ENCODE assay signal across 18 mouse cellular contexts in the genomic region with DNA sequence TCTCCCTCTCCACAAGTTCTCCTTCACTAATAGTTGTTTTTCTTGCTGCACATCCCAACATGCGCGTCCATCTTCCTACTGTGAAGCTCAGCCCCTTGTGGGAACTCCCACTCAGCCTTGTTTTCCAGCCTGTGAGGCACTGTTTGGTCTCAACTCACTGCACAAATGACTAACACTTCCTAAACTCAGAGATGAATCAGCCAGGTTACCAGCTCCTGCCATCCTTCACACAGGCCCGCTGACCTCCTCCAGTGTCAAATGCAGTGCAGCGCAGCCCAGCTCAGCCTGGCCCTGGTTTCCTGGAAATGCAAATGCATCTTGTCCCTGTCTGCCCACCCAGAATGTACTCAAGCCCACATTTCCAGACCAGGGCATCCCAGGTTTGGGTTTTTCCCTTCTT. TPM values are rescaled to one million over a fixed set of nuclear protein-coding genes. Genes with fewer than 3 reads are reported as not detected.
DNase-seq lines count a peak whose midpoint lies in the region; ATAC-seq and TF ChIP-seq lines count a peak whose summit lies in the region.
"Had no signal": no experiment of that assay in that cellular context is flagged by ENCODE, and none has a peak within 500 bp of the region (broad histone marks: within the 10 kb centered on the region; RNA-seq: fewer than 3 reads in every experiment).

No protein-coding gene starts in this region.

- H3K27me3 ChIP-seq in intestine, postnatal 0 days (replicated peaks; ENCODE audit: control insufficient read depth, insufficient read depth, low read length): no peaks in the 10 kb centered on the region

- 63% methylated on average over 4 of the region's 4 CpGs for WGBS in intestine, postnatal 0 days

- TF ChIP-seq CTCF in left cerebral cortex, adult 2 months (IDR thresholded peaks at IDR 0.05): no peak
- no peak for TF ChIP-seq CTCF in intestine, postnatal 0 days (IDR thresholded peaks at IDR 0.05; ENCODE audit: low read depth)

- H3K27ac ChIP-seq in left cerebral cortex, adult 2 months: no peak overlapping the region
- no peak overlapping the region for H3K27ac ChIP-seq in intestine, postnatal 0 days (ENCODE audit: low read depth, low read length)

- peak; percentile 6 for DNase-seq in embryo, embryonic 10.5 days (ENCODE audit: low spot score)
- no peak for DNase-seq in embryo, embryonic 9.5 days (ENCODE audit: extremely low spot score)
- DNase-seq in left cerebral cortex, adult 2 months (ENCODE audit: extremely low spot score in 1 of 2, low spot score in 2 of 2): peak; percentile 22 to 39
- no peak for DNase-seq in left cerebral cortex, postnatal 10 days (ENCODE audit: extremely low spot score in 1 of 2, low spot score in 2 of 2)
- peak; percentile 33 for DNase-seq in MN1 (ENCODE audit: low spot score)
- peak; percentile 19 to 31 for DNase-seq in frontal cortex, postnatal 36 days (ENCODE audit: low spot score in 2 of 2)
- no peak for DNase-seq in cerebellum, adult 9-11 months
- DNase-seq: heart, postnatal 14 days; kidney, adult 11 months; lung, adult 18-20 months had no signal

- no peaks in the 10 kb centered on the region for H3K9me3 ChIP-seq in intestine, postnatal 0 days (ENCODE audit: control insufficient read depth)

- H3K4me2 ChIP-seq in intestine, postnatal 0 days (replicated peaks; ENCODE audit: low read depth): no peak overlapping the region

- no peaks in the 10 kb centered on the region for H3K4me1 ChIP-seq in intestine, postnatal 0 days (replicated peaks; ENCODE audit: control insufficient read depth, insufficient read depth, low read length)
- H3K4me1 ChIP-seq: megakaryocyte, embryonic 14.5 days had no signal

- no peak overlapping the region for H3K4me3 ChIP-seq in left cerebral cortex, adult 2 months
- H3K4me3 ChIP-seq in intestine, postnatal 0 days (ENCODE audit: low read depth, low read length): no peak overlapping the region
- H3K4me3 ChIP-seq: megakaryocyte, embryonic 14.5 days had no signal

- no peak for ATAC-seq in intestine, postnatal 0 days

- no peak overlapping the region for H3K9ac ChIP-seq in intestine, postnatal 0 days (ENCODE audit: low read depth, low read length)

- H3K36me3 ChIP-seq in intestine, postnatal 0 days (ENCODE audit: control insufficient read depth, insufficient read depth): no peaks in the 10 kb centered on the region

- intact Hi-C loops in left cerebral cortex, adult 2 months (cut with DNase I): loop anchor here (2.0 kb wide), 1 partner anchor 82 kb away; no protein-coding TSS in a partner anchor
- intact Hi-C loops in left cerebral cortex, postnatal 10 days (cut with DNase I): no loop called here

RNA-seq across cellular contexts. Expression of a gene that starts 36.6 kb away (rescaled TPM):
- total RNA-seq in left cerebral cortex, adult 2 months (2021): 1 to 10 TPM in 1 of 2 experiments, under 1 TPM in 1; 0.18 to 1.3 TPM
- 1 to 10 TPM in 1 of 2 experiments, not detected in 1; 2.3 TPM for total RNA-seq in left cerebral cortex, postnatal 10 days (2021)
- 0.26 and 0.31 TPM in 2 replicates for polyA plus RNA-seq in intestine, postnatal 0 days (2015; fragmentation: Nextera tagmentation; extraction: Ambion mirVana)
- polyA plus RNA-seq: small intestine, adult 2 months; testis, adult 2 months had no signal

RNA-seq across cellular contexts. Expression of a gene that starts 55.3 kb away (rescaled TPM):
- 10 to 100 TPM; 12.0 to 13.4 TPM for total RNA-seq in left cerebral cortex, adult 2 months (2021)
- 10 to 100 TPM; 11.2 to 11.7 TPM for total RNA-seq in left cerebral cortex, postnatal 10 days (2021)
- 11.5 and 13.1 TPM in 2 replicates for polyA plus RNA-seq in intestine, postnatal 0 days (2015; fragmentation: Nextera tagmentation; extraction: Ambion mirVana)

RNA-seq across cellular contexts. Expression of a gene that starts 56.7 kb away (rescaled TPM):
- not detected for total RNA-seq in left cerebral cortex, adult 2 months (2021)
- not detected for total RNA-seq in left cerebral cortex, postnatal 10 days (2021)
- not detected in 2 replicates for polyA plus RNA-seq in intestine, postnatal 0 days (2015; fragmentation: Nextera tagmentation; extraction: Ambion mirVana)
- total RNA-seq: gastrocnemius, postnatal 4 days; heart, postnatal 14 days; layer of hippocampus, postnatal 36 days had no signal
- polyA plus RNA-seq: C2C12; neural tube, embryonic 11.5 days; small intestine, adult 2 months; testis, adult 2 months had no signal

Comparison
In these comparisons a context has a peak if more than half of its experiments do, and no peak if none do; other contexts are left out.
1. DNase-seq: peak in embryo, embryonic 10.5 days (single experiment), left cerebral cortex, adult 2 months (2 of 2), MN1 (single experiment) and frontal cortex, postnatal 36 days (2 of 2); none in embryo, embryonic 9.5 days (single experiment), left cerebral cortex, postnatal 10 days (0 of 2) and cerebellum, adult 9-11 months (single experiment).